Mouse (Mus musculus): ENCODE data around the gene P2rx1. TPM values are rescaled to one million over a fixed set of nuclear protein-coding genes. Genes with fewer than 3 reads are reported as not detected.

Gene P2rx1
- total RNA-seq, 4 experiments from 2014 or later: 0.21 to 0.89 (median 0.41) TPM

Small RNAs within 50 kb of the gene (microRNA-seq; reads per million reads assigned to microRNA genes)
- gene Gm44467: 0 reads per million in 2 experiments

Other genes starting within 250 kb of the P2rx1 start
- gene Cyb5d2, start 203.0 kb upstream of the P2rx1 start, total RNA-seq (2022): 10 to 100 TPM; 16.9 to 18.6 (median 17.7) TPM
- 10 to 100 TPM; 39.9 to 45.9 (median 42.9) TPM for gene Zzef1, start 202.9 kb upstream of the P2rx1 start, total RNA-seq (2022)
- gene Atp2a3, start 37.9 kb upstream of the P2rx1 start, total RNA-seq (2022): 1 to 10 TPM; 6.5 to 8.0 (median 7.1) TPM
- 100 to 1,000 TPM; 107 to 111 (median 108) TPM for gene Camkk1, start 19.9 kb downstream of the P2rx1 start, total RNA-seq (2022)
- 1 to 10 TPM; 8.4 to 9.4 (median 9.2) TPM for gene Ncbp3, start 48.7 kb downstream of the P2rx1 start, total RNA-seq (2022)
- under 1 TPM; 0.18 to 0.37 (median 0.29) TPM for gene Itgae, start 91.5 kb downstream of the P2rx1 start, total RNA-seq (2022)
- gene Haspin, start 139.2 kb downstream of the P2rx1 start, total RNA-seq (2022): under 1 TPM in 3 of 4 experiments, not detected in 1; 0.14 to 0.30 (median 0.22) TPM
- gene P2rx5, start 161.3 kb downstream of the P2rx1 start, total RNA-seq (2022): 1 to 10 TPM in 2 of 4 experiments, under 1 TPM in 2; 0.70 to 1.4 (median 0.97) TPM
- 10 to 100 TPM; 39.9 to 46.8 (median 42.9) TPM for gene Emc6, start 177.9 kb downstream of the P2rx1 start, total RNA-seq (2022)
- 10 to 100 TPM in 3 of 4 experiments, 1 to 10 TPM in 1; 9.9 to 12.1 (median 11.0) TPM for gene Tax1bp3, start 178.0 kb downstream of the P2rx1 start, total RNA-seq (2022)
- gene Ctns, start 199.9 kb downstream of the P2rx1 start, total RNA-seq (2022): 10 to 100 TPM; 17.2 to 24.7 (median 19.9) TPM
- 1 to 10 TPM; 3.2 to 4.1 (median 3.7) TPM for gene Shpk, start 200.4 kb downstream of the P2rx1 start, total RNA-seq (2022)
- gene Trpv1, start 235.2 kb downstream of the P2rx1 start, total RNA-seq (2022): under 1 TPM in 1 of 4 experiments, not detected in 3; 0.16 TPM